Mouse (Mus musculus) stomach, postnatal 0 days (tissue): ENCODE results near the gene Vps11.

Source experiments
- CTCF ChIP-seq: IDR thresholded peaks from 2 replicates; pipeline ENCODE4 v1.5.1; 2016; ENCODE audit warnings: antibody characterized with exemption, low read depth, mild to moderate bottlenecking, moderate library complexity
- EP300 ChIP-seq: optimal IDR thresholded peaks from 2 replicates; pipeline ENCODE3; 2016; ENCODE audit warnings: antibody characterized with exemption

DNA sequence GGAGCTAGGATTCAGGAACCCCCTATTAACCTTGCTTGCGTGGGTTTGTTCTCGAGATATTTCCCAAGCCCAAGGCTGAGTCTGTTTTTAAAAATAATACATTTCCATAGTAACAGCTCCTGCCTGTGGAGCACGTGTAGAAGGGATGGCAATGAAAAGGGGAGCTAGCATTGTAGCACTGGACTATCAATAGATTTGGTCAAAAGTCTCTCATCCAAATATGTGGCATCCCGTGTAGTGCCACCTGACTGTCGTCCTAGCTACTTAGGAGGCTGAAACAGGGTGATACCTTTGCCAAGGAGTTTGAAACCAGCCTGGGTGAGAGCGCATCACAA lies 40.7 kb downstream of the Vps11 start:
- TF ChIP-seq CTCF = no peak
- no peak for TF ChIP-seq EP300
